Mouse (Mus musculus) neural tube, embryonic 13.5 days (tissue): Measurements from ENCODE around the gene Iqgap1. TPM values are rescaled to one million over a fixed set of nuclear protein-coding genes. Genes with fewer than 3 reads are reported as not detected.

Experiments
- ATAC-seq: fragments of 200-750 bp; cut with Nextera tagmentation; 2 replicates; pipeline ENCODE4 v1.8.0; 2017; ENCODE audit warnings: low read depth, mild to moderate bottlenecking, moderate TSS enrichment, moderate library complexity
- H3K27ac ChIP-seq: fragments of 300-500 bp; sonication (generic); replicated peaks from 2 replicates; pipeline ENCODE4 v1.5.1; 2015; ENCODE audit warnings: moderate library complexity, mild to moderate bottlenecking, inconsistent platforms
- H3K27me3 ChIP-seq: fragments of 300-500 bp; sonication (generic); 2 replicates; pipeline ENCODE4 v1.6.1; 2015; ENCODE audit warnings: mild to moderate bottlenecking, inconsistent platforms
- H3K36me3 ChIP-seq: fragments of 300-500 bp; sonication (generic); 2 replicates; pipeline ENCODE4 v1.6.1; 2015; ENCODE audit warnings: mild to moderate bottlenecking, inconsistent platforms
- H3K4me1 ChIP-seq: fragments of 300-500 bp; sonication (generic); replicated peaks from 2 replicates; pipeline ENCODE4 v1.6.1; 2015; ENCODE audit warnings: inconsistent platforms
- H3K4me2 ChIP-seq: fragments of 300-500 bp; sonication (generic); 2 replicates; pipeline ENCODE4 v1.6.1; 2015; ENCODE audit warnings: inconsistent platforms, mild to moderate bottlenecking, moderate library complexity
- H3K4me3 ChIP-seq: fragments of 300-500 bp; sonication (generic); 2 replicates; pipeline ENCODE4 v1.5.1; 2015; ENCODE audit warnings: mild to moderate bottlenecking, inconsistent platforms
- H3K9ac ChIP-seq: fragments of 300-500 bp; sonication (generic); 2 replicates; pipeline ENCODE4 v1.6.1; 2015; ENCODE audit warnings: moderate library complexity, mild to moderate bottlenecking, inconsistent platforms
- H3K9me3 ChIP-seq: fragments of 300-500 bp; sonication (generic); 2 replicates; pipeline ENCODE4 v1.6.1; 2016; ENCODE audit warnings: inconsistent platforms
- WGBS: fragments of 180-500 bp; shearing (Covaris S2); methylation state at CpG from one replicate; pipeline ENCODE4 v1.1.7; 2015; 5-methylcytosine and 5-hydroxymethylcytosine counted together
- polyA plus RNA-seq: library from polyadenylated mRNA; unstranded; fragments of >200 nt; fragmentation: Nextera tagmentation; extraction: Ambion mirVana; gene quantifications from 2 replicates; pipeline ENCODE4 v1.2.1, GENCODE M21; 2015

The Iqgap1 gene
- polyA plus RNA-seq, 1 experiment from 2014 or later, result 19.7 TPM

DNA sequence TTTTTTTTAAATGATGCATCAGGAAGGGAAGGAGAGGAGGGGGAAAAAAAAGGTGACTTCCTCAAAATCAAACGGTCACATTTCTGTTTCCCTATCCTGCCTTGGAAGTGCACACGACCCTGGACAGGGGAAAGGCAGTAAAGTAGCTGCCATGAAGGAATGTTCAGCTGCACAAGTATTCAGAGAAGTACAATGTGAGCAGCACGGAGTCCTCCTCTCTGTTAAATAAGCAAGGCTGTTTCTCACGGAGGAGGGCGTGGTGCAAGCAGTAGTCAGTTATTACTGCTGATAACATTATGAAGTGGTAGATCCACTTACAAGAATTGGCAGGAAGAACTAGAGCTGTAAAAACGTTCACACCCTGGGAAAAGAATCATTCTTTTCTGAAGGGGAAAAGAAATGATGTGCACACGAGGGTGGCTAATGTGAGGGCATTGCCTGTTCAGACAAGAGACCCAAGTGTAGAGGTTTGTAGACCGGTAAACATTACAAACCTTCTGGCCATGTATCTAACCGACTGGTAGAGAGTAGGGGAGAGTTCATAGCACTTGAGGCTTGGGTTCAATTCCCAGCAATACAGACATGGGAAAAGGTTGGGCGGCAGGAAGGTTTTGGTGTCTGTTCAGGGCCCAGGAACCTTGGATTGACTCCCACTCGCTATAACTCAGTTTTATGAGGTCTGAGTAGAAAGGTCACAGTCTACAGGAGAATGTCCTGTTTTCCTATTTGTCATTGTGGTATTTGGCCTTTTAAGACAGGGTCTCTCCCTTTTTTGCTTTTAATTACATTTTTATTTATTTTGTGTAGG lies 1.7 kb downstream of the Iqgap1 start:
- no peak overlapping the region for H3K4me3 ChIP-seq
- no peak for ATAC-seq
- H3K4me2 ChIP-seq, result no peak overlapping the region
- H3K36me3 ChIP-seq, result no peaks in the 10 kb centered on the region
- H3K9ac ChIP-seq, result no peak overlapping the region
- H3K27ac ChIP-seq, result no peak overlapping the region
- H3K9me3 ChIP-seq, result no peaks in the 10 kb centered on the region
- 77% methylated on average over 11 of the region's 11 CpGs for WGBS
- no peaks in the 10 kb centered on the region for H3K4me1 ChIP-seq
- no peaks in the 10 kb centered on the region for H3K27me3 ChIP-seq

- no peak overlapping the region for H3K4me2 ChIP-seq
- no peaks in the 10 kb centered on the region for H3K27me3 ChIP-seq
- ATAC-seq, result no peak
- H3K4me3 ChIP-seq, result no peak overlapping the region
- H3K36me3 ChIP-seq, result no peaks in the 10 kb centered on the region
- 80% methylated on average over 4 of the region's 4 CpGs for WGBS
- no peak overlapping the region for H3K9ac ChIP-seq
- H3K9me3 ChIP-seq, result no peaks in the 10 kb centered on the region
- H3K4me1 ChIP-seq, result no peaks in the 10 kb centered on the region
- no peak overlapping the region for H3K27ac ChIP-seq
These were observed 2.5 kb downstream of the Iqgap1 start for GRCm38 (mm10) chr7:80823267-80823666.

DNA sequence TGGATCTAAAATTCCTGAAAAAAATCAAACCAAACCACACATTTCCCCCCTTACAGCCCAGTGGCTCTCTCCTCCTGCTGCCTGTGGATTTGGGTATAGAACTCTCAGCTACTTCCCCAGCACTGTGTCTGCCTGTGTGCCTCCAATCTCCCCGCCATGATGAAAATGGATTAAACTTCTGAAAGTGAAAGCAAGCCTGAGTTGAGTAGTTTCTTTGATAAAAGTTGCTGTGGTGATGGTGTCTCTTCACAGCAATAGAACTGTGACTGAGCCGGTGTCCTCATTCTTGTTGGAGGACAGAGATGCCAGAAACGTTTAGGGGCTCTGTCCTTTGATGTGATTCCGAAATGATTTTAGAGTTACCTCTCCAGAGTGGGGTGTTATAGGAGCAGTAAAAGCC lies 4.9 kb downstream of the Iqgap1 start:
- no peak overlapping the region for H3K27ac ChIP-seq
- H3K4me1 ChIP-seq, result no peaks in the 10 kb centered on the region
- 61% methylated on average over 4 of the region's 4 CpGs for WGBS
- no peaks in the 10 kb centered on the region for H3K36me3 ChIP-seq
- H3K27me3 ChIP-seq, result no peaks in the 10 kb centered on the region
- H3K4me2 ChIP-seq, result no peak overlapping the region
- no peak overlapping the region for H3K4me3 ChIP-seq
- no peak overlapping the region for H3K9ac ChIP-seq
- no peak for ATAC-seq
- H3K9me3 ChIP-seq, result no peaks in the 10 kb centered on the region

GRCm38 (mm10) chr7:80816641-80817040 lies 9.1 kb downstream of the Iqgap1 start:
- Histone ChIP-seq H3K9ac (no peak overlapping the region), H3K27ac (no peak overlapping the region), H3K9me3 (no peaks in the 10 kb centered on the region), H3K36me3 (no peaks in the 10 kb centered on the region), H3K4me3 (no peak overlapping the region), H3K4me2 (no peak overlapping the region), H3K27me3 (no peaks in the 10 kb centered on the region), H3K4me1 (no peaks in the 10 kb centered on the region)
- ATAC-seq, result no peak
- WGBS, result 74% methylated on average over 5 of the region's 5 CpGs

DNA sequence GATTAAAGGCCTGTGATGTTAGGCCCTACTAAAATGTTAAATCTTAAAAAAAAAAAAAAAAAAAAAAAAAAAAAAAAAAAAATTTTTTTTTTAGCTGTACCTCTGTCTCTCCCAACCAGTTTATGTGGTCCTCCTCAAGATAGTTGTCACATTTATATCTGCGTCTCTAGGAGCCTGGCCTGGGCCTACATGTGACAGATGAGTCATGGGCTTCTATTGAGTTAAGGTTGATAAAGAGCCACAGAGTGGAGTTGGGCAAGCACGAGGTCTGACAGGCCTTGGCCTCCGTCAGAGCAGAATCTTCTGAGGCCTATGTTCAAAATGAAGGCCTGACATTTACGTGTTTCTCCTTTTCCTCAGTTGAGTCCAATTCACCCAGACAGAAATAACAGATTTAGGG lies 12.4 kb downstream of the Iqgap1 start:
- Histone ChIP-seq H3K4me1 (no peaks in the 10 kb centered on the region), H3K9me3 (no peaks in the 10 kb centered on the region), H3K4me3 (no peak overlapping the region), H3K27me3 (no peaks in the 10 kb centered on the region), H3K9ac (no peak overlapping the region), H3K27ac (no peak overlapping the region), H3K36me3 (no peaks in the 10 kb centered on the region), H3K4me2 (no peak overlapping the region)
- 93% methylated on average over 4 of the region's 4 CpGs for WGBS
- ATAC-seq, result no peak

- no peak overlapping the region for H3K9ac ChIP-seq
- peaks cover 12% of the 10 kb centered on the region for H3K4me1 ChIP-seq
- H3K36me3 ChIP-seq, result no peaks in the 10 kb centered on the region
- no peak overlapping the region for H3K4me2 ChIP-seq
- no peak overlapping the region for H3K4me3 ChIP-seq
- no peaks in the 10 kb centered on the region for H3K27me3 ChIP-seq
- H3K9me3 ChIP-seq, result no peaks in the 10 kb centered on the region
- no peak overlapping the region for H3K27ac ChIP-seq
- WGBS, result 80% methylated on average over 4 of the region's 4 CpGs
- ATAC-seq, result no peak
These were observed 19.4 kb downstream of the Iqgap1 start for GRCm38 (mm10) chr7:80806331-80806730.

- Histone ChIP-seq H3K4me1 (peaks cover 12% of the 10 kb centered on the region), H3K27ac (peak overlapping the region; percentile 86), H3K4me3 (peak overlapping the region; percentile 91), H3K36me3 (peaks cover 16% of the 10 kb centered on the region), H3K27me3 (no peaks in the 10 kb centered on the region), H3K4me2 (peak overlapping the region; percentile 78), H3K9ac (peak overlapping the region; percentile 89), H3K9me3 (no peaks in the 10 kb centered on the region)
- peak; percentile 98 for ATAC-seq
- WGBS, result 1% methylated on average over 46 of the region's 47 CpGs
These were observed 22.5 kb downstream of the Iqgap1 start for GRCm38 (mm10) chr7:80803173-80803872.

DNA sequence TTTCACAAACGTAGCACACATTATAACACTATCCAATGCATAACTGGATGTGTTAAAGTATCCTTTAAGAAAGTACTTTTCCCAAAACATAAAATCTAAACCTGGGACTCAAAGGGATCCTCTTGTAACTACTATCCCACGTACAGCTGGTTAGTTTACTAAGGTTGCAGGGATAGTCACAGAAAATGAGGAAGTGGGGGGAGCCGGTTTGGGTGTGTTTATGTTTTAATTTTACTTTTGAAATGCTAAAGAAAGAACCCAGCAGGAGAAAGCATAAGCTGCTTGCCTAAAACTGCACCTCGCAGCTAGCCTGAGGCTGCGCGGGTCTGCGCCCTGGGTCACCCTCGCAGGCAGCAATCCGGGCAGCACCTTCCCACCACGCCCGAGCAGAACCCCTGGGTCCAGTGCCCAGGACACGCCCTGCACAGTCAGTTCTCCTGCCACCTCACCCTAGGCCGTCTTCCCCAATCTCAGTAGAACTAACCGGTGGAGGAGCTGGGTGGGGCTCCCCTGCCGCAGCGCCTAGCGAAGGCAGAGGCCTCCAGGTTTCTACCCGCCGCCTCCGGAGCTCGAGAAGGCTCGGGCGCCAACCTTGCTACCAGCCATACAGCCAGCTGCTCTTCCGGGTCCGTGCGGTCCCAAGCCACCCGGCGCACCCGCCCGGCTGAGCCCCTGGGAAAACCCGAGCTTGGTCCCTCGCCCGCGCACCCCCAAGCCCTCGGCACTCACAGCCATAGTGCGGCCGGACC lies 23.2 kb downstream of the Iqgap1 start:
- peak overlapping the region; percentile 86 for H3K27ac ChIP-seq
- H3K4me2 ChIP-seq, result peak overlapping the region; percentile 78
- H3K9ac ChIP-seq, result peak overlapping the region; percentile 89
- 2% methylated on average over 34 of the region's 37 CpGs for WGBS
- no peaks in the 10 kb centered on the region for H3K9me3 ChIP-seq
- H3K36me3 ChIP-seq, result peaks cover 23% of the 10 kb centered on the region
- H3K27me3 ChIP-seq, result no peaks in the 10 kb centered on the region
- peak overlapping the region; percentile 91 for H3K4me3 ChIP-seq
- ATAC-seq, result peak; percentile 89
- peaks cover 12% of the 10 kb centered on the region for H3K4me1 ChIP-seq

DNA sequence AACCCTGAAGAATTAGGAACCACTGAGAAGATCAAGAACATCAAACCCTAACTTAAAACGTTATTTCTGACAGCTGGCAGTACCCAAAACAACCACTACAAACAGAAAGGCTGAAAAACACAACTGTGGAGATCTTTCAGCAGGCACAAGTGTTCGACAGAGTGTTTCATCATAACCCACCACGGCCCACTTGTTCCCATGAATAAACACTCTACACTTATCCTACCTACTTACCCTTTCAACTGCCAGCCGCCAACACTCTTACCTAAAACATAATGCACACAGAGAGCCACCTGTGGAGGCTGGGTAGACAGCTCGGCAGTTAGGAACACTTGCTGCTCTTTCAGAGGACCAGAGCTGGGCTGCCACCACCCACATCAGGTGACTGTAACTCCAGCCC lies 26.5 kb downstream of the Iqgap1 start:
- peaks cover 12% of the 10 kb centered on the region for H3K4me1 ChIP-seq
- H3K4me2 ChIP-seq, result no peak overlapping the region
- no peak overlapping the region for H3K9ac ChIP-seq
- WGBS, result 89% methylated on average over 5 of the region's 5 CpGs
- no peaks in the 10 kb centered on the region for H3K9me3 ChIP-seq
- H3K36me3 ChIP-seq, result peaks cover 49% of the 10 kb centered on the region
- no peak for ATAC-seq
- H3K4me3 ChIP-seq, result no peak overlapping the region
- H3K27me3 ChIP-seq, result no peaks in the 10 kb centered on the region
- no peak overlapping the region for H3K27ac ChIP-seq

DNA sequence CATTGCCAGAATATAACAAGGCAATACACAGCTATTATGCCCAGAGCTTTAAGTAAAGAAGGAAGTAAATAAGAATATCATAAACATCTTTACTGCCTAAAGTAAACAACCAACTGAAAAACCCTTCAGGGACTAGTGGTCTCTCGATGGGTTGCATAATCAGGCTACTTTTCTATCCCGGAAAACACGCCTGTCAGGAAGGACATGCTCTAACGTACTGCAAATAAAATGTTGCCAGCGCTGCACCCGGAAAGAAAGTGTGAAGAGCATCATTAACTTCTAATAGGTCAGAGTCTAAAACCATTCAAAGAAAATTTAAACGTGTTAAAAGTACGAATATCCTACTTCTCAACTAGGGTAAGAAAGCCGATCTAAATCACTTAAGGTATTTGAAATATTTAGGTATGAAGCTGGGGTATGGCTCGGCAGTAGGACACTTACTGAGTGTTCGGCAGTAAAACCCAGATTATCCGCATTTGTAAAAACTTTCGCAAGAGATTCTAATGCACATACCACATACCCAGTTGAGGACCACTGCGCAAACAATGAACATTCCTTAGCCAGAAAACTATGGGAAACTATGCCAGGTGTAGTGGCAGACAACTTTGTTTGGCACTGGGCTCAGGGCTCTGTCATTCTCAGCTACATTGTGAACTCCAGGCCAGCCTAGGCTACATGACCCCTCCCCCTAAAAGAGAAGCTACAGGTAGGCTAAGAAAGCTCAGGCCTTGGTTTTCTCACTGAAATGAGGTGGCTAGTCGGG lies 28.8 kb downstream of the Iqgap1 start:
- peaks cover 53% of the 10 kb centered on the region for H3K36me3 ChIP-seq
- H3K9me3 ChIP-seq, result no peaks in the 10 kb centered on the region
- no peak overlapping the region for H3K9ac ChIP-seq
- H3K4me2 ChIP-seq, result no peak overlapping the region
- no peak for ATAC-seq
- no peaks in the 10 kb centered on the region for H3K27me3 ChIP-seq
- no peak overlapping the region for H3K4me3 ChIP-seq
- peaks cover 6% of the 10 kb centered on the region for H3K4me1 ChIP-seq
- WGBS, result 86% methylated on average over 15 of the region's 15 CpGs
- no peak overlapping the region for H3K27ac ChIP-seq

DNA sequence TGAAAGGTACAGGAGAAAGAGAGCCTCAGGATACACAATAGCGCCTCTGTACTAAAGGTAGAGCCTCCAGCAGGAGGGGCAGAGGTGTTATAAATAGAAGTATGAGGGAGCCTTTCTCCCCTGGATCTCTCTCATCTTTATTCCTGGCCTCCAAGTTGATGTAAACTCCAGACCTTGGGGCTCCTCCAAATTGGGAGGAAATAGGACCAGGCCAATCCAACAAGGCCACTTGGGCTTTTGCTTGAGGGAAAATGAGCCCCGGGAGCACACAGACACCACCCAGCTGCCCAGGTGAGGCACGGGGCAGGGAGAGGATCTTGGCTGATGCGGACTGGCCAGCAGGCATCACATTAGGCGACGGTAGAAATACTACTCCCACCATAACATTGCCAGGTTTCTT lies 29.5 kb downstream of the Iqgap1 start:
- peaks cover 53% of the 10 kb centered on the region for H3K36me3 ChIP-seq
- H3K27me3 ChIP-seq, result no peaks in the 10 kb centered on the region
- no peak overlapping the region for H3K4me2 ChIP-seq
- no peak overlapping the region for H3K4me3 ChIP-seq
- H3K9me3 ChIP-seq, result no peaks in the 10 kb centered on the region
- H3K9ac ChIP-seq, result no peak overlapping the region
- H3K4me1 ChIP-seq, result no peaks in the 10 kb centered on the region
- H3K27ac ChIP-seq, result no peak overlapping the region
- no peak for ATAC-seq
- 94% methylated on average over 6 of the region's 6 CpGs for WGBS
